Mouse (Mus musculus) adrenal gland, adult 10 weeks (tissue): Measurements from ENCODE around the gene Pitpnc1. TPM values are rescaled to one million over a fixed set of nuclear protein-coding genes. Genes with fewer than 3 reads are reported as not detected.

Experiments used
- polyA plus RNA-seq: library from polyadenylated mRNA; stranded (reverse); fragments of 350-450 nt; fragmentation: Illumina TruSeq; extraction: RNeasy Lipid Tissue Mini Kit (QIAGEN cat#74804); gene quantifications from one replicate; pipeline ENCODE4 v1.2.3, GENCODE M21; 2014; ENCODE audit warnings: low read depth, low replicate concordance

Gene Pitpnc1
- 15.7 TPM for polyA plus RNA-seq

GRCm38 (mm10) chr11:107470521-107471041 lies at the start of gene Pitpnc1:
TSS of gene Pitpnc1 (minus strand) at chr11:107470699.

GRCm38 (mm10) chr11:107479053-107479861 lies 8.8 kb upstream of the Pitpnc1 start, which contains the start of gene Psmd12:
TSS of gene Psmd12 (plus strand) at chr11:107479484.

GRCm38 (mm10) chr11:107188565-107189552 lies 281.6 kb downstream of the Pitpnc1 start, which contains the start of gene Nol11:
TSS of gene Nol11 (minus strand) at chr11:107189381.

Other genes with a start within 250 kb of the Pitpnc1 start
- gene Psmd12, start 8.8 kb upstream of the Pitpnc1 start, polyA plus RNA-seq = 331 TPM
- gene Helz, start 77.2 kb upstream of the Pitpnc1 start, polyA plus RNA-seq = 15.5 TPM
- gene Cacng1, start 245.8 kb upstream of the Pitpnc1 start, polyA plus RNA-seq = not detected